Mouse (Mus musculus) left cerebral cortex, adult 2 months (tissue): ENCODE data around the gene Csf3r. TPM values are rescaled to one million over a fixed set of nuclear protein-coding genes. Genes with fewer than 3 reads are reported as not detected.

Experiments used
- DNase-seq, 2 experiments: peaks; one replicate each; pipeline ENCODE4 v3.0.0; 2021 to 2022; ENCODE audit warnings: low spot score in 2 of 2, mixed read lengths in 1 of 2; ENCODE audit errors: extremely low spot score in 1 of 2
- H3K27ac ChIP-seq: fragments of 200-600 bp; 2 replicates; pipeline ENCODE4 v1.8.1; 2022
- H3K4me3 ChIP-seq: fragments of 200-600 bp; 2 replicates; pipeline ENCODE4 v1.8.1; 2022
- CTCF ChIP-seq: fragments of 200-600 bp; IDR thresholded peaks from 2 replicates; pipeline ENCODE4 v1.8.1; 2022; ENCODE audit warnings: antibody characterized with exemption, mild to moderate bottlenecking, moderate library complexity
- intact Hi-C: fragments of 180-260 bp; cut with DNase I; formaldehyde crosslinking; loops from one replicate; pipeline ENCODE4 v1.15.1; 2025
- total RNA-seq, 2 experiments: library from RNA; stranded (reverse); gene quantifications; 2 replicates each; pipeline ENCODE4 v1.2.3; 2021

The Csf3r gene
- total RNA-seq, 2 experiments from 2014 or later = 5.1 to 8.1 TPM

DNA sequence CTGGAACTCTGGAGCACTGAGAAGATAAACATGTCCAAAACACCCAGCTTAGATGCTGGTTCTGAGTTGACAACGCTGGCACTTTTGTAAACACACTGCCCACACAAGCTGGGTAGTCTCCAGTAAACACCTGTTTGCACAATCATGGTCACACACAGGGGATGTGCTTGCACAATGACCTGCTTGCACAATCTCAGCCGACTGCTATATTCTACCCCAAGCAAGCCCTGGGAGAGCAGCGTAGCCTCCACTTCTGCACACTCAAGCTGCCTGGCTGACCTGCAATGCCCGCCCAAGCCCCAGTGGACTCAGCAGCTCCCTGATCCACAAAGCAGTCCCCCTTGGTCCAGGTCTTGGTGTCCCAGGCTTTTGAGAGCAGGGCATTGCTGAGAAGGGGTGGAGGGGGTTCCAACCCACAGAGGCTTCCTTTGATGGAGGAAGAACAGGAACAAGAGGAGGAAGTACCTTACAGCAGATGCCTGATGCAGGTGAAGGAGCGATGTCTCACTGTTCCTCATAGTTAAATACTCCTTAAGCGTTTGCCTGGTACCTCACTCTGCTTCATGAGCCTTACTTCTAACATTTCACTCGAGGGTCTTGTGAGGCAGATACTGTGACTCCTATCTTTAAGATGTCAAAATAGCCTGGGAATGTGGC, 6.5 kb upstream of the Csf3r start:
- no peak for TF ChIP-seq CTCF

GRCm38 (mm10) chr4:126018966-126019538, 5.3 kb upstream of the Csf3r start:
- intact Hi-C loops = no loop called here
- DNase-seq = no peak
- Histone ChIP-seq H3K4me3 (no peak overlapping the region), H3K27ac (no peak overlapping the region)
- TF ChIP-seq CTCF = no peak

More for the DNA sequence above, 6.5 kb upstream of the Csf3r start:
- Histone ChIP-seq H3K27ac (no peak overlapping the region), H3K4me3 (no peak overlapping the region)
- intact Hi-C loops = no loop called here
- DNase-seq = no peak

- H3K27ac ChIP-seq = no peak overlapping the region
- TF ChIP-seq CTCF = no peak
- no peak for DNase-seq
- H3K4me3 ChIP-seq = no peak overlapping the region
- intact Hi-C loops = no loop called here
Observed at GRCm38 (mm10) chr4:126025801-126026200, 1.5 kb downstream of the Csf3r start.

- Histone ChIP-seq H3K27ac (no peak overlapping the region), H3K4me3 (no peak overlapping the region)
- no peak for DNase-seq
- intact Hi-C loops = no loop called here
- TF ChIP-seq CTCF = no peak
Observed at GRCm38 (mm10) chr4:126027980-126028379, 3.6 kb downstream of the Csf3r start.

GRCm38 (mm10) chr4:126029042-126029441, 4.7 kb downstream of the Csf3r start:
- no peak for TF ChIP-seq CTCF
- Histone ChIP-seq H3K4me3 (no peak overlapping the region), H3K27ac (no peak overlapping the region)
- intact Hi-C loops = no loop called here
- DNase-seq = no peak

GRCm38 (mm10) chr4:126030705-126031104, 6.4 kb downstream of the Csf3r start:
- no peak for DNase-seq
- TF ChIP-seq CTCF = no peak
- Histone ChIP-seq H3K4me3 (no peak overlapping the region), H3K27ac (no peak overlapping the region)
- intact Hi-C loops = no loop called here

- Histone ChIP-seq H3K4me3 (no peak overlapping the region), H3K27ac (no peak overlapping the region)
- DNase-seq = no peak
- intact Hi-C loops = no loop called here
- no peak for TF ChIP-seq CTCF
Observed at GRCm38 (mm10) chr4:126035413-126035812, 11.1 kb downstream of the Csf3r start.

DNA sequence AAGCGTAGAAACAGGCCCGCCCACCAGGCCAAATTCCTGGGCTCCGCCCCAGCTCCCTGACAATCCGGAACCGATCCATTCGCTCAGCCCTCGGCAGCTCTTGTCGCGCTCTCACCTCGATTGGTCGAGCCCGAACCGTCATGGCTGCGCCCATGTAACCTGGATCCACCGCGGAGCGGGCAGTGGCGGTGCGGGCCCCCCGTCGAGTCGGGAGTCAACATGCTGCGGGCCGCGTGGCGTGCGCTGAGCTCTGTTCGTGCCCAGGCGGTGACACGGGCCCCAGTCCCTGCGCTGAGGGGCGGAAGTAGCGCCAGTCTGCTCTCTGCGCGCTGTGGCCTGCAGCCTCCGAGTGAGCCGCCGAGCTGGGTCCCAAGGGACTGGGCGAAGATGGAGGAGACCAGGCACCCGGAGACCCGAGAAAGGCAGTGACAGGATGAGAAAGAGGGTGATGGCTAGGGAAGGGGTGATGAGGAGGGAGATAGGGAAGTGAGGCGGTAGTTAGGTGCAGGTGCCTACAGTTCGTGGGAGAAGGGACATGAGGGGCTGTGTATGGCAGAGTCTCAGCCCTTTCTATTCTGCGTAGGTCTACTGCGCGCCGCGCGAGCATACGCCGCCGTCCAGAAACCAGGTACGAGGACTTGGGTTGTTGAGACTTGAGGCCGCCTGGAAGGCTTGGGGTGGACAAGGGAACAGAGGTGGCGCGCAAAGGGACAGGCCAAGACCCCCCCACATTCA, 22.7 kb downstream of the Csf3r start, which contains the start of gene Mrps15:
Mrps15 (plus strand) TSS at position 75 of the 735 bp plus-strand sequence.
- H3K27ac ChIP-seq = peak within 1 kb of the TSS; percentile 70
- no peak for TF ChIP-seq CTCF
- intact Hi-C loops = loop anchor here (5.0 kb wide), 1 partner anchor 1185 kb away; the partner anchor contains the start of gene Maneal
- H3K4me3 ChIP-seq = peak within 1 kb of the TSS; percentile 85
- DNase-seq = peak; percentile 80 to 86

GRCm38 (mm10) chr4:126051617-126052016, 27.3 kb downstream of the Csf3r start:
- intact Hi-C loops = no loop called here
- no peak for TF ChIP-seq CTCF
- H3K27ac ChIP-seq = no peak overlapping the region
- H3K4me3 ChIP-seq = no peak overlapping the region
- DNase-seq = peak; percentile 42 to 63

- no peak for TF ChIP-seq CTCF
- Histone ChIP-seq H3K27ac (no peak overlapping the region), H3K4me3 (peak overlapping the region; percentile 79)
- DNase-seq = no peak
- intact Hi-C loops = loop anchor here (5.0 kb wide), 1 partner anchor 1020 kb away; the partner anchor contains the start of gene Zmym6
Observed at GRCm38 (mm10) chr4:126057207-126058133, 33.1 kb downstream of the Csf3r start.

GRCm38 (mm10) chr4:126058134-126058996, 34.0 kb downstream of the Csf3r start, which contains the start of gene Oscp1:
Oscp1 (plus strand) TSS chr4:126058565.
- peak within 1 kb of the TSS; percentile 91 for H3K27ac ChIP-seq
- intact Hi-C loops = loop anchor here (5.0 kb wide), 1 partner anchor 1019 kb away; the partner anchor contains the start of gene Zmym6

More at GRCm38 (mm10) chr4:126058134-126058996, 34.0 kb downstream of the Csf3r start, which contains the start of gene Oscp1:
- peak within 1 kb of the TSS; percentile 79 for H3K4me3 ChIP-seq
- no peak for TF ChIP-seq CTCF
- peak; percentile 90 to 92 for DNase-seq
